Mouse (Mus musculus): ENCODE results near the gene Gm28038. TPM values are rescaled to one million over a fixed set of nuclear protein-coding genes. Genes with fewer than 3 reads are reported as not detected.

Gene Gm28038
- polyA plus RNA-seq, 1 experiment from 2014 or later, result not detected

- no peaks in the 10 kb centered on the region for H3K4me1 ChIP-seq (ENCODE audit: insufficient read depth, low read depth, low read length)
- DNase-seq (ENCODE audit: low spot score), result no peak
- 88% methylated on average over 3 of the region's 3 CpGs for WGBS
Measured at GRCm38 (mm10) chr2:30328791-30329190, 47.9 kb downstream of the Gm28038 start.

GRCm38 (mm10) chr2:30335324-30335723 lies 54.5 kb downstream of the Gm28038 start:
- no peak overlapping the region for H3K4me3 ChIP-seq (ENCODE audit: low read depth, low read length)
- no peak for DNase-seq (ENCODE audit: low spot score)
- H3K9me3 ChIP-seq (ENCODE audit: low read length), result no peaks in the 10 kb centered on the region
- H3K36me3 ChIP-seq (ENCODE audit: insufficient read depth, low read length), result peaks cover 46% of the 10 kb centered on the region; the same call in 1 of the 2 replicates
- WGBS, result 98% methylated on average over 2 of the region's 2 CpGs
- H3K27ac ChIP-seq (ENCODE audit: low read length), result no peak overlapping the region
- no peak overlapping the region for H3K9ac ChIP-seq (replicated peaks; ENCODE audit: low read depth)
- no peak overlapping the region for H3K4me2 ChIP-seq (replicated peaks; ENCODE audit: low read depth, low read length)
- H3K27me3 ChIP-seq (replicated peaks; ENCODE audit: insufficient read depth, low read length), result no peaks in the 10 kb centered on the region
- no peak for ATAC-seq
- TF ChIP-seq CTCF (IDR thresholded peaks at IDR 0.05) (no peak), EP300 (IDR thresholded peaks at IDR 0.05) (no peak)
- H3K4me1 ChIP-seq (ENCODE audit: insufficient read depth, low read depth, low read length), result no peaks in the 10 kb centered on the region

More at GRCm38 (mm10) chr2:30328791-30329190, 47.9 kb downstream of the Gm28038 start:
- no peak for TF ChIP-seq CTCF (IDR thresholded peaks at IDR 0.05)
- no peak for TF ChIP-seq EP300 (IDR thresholded peaks at IDR 0.05)
- Histone ChIP-seq H3K9ac (replicated peaks; ENCODE audit: low read depth) (no peak overlapping the region), H3K4me2 (replicated peaks; ENCODE audit: low read depth, low read length) (no peak overlapping the region), H3K27me3 (replicated peaks; ENCODE audit: insufficient read depth, low read length) (no peaks in the 10 kb centered on the region), H3K9me3 (ENCODE audit: low read length) (no peaks in the 10 kb centered on the region), H3K27ac (ENCODE audit: low read length) (no peak overlapping the region), H3K36me3 (ENCODE audit: insufficient read depth, low read length) (peaks cover 36% of the 10 kb centered on the region), H3K4me3 (ENCODE audit: low read depth, low read length) (no peak overlapping the region)
- ATAC-seq, result no peak

DNA sequence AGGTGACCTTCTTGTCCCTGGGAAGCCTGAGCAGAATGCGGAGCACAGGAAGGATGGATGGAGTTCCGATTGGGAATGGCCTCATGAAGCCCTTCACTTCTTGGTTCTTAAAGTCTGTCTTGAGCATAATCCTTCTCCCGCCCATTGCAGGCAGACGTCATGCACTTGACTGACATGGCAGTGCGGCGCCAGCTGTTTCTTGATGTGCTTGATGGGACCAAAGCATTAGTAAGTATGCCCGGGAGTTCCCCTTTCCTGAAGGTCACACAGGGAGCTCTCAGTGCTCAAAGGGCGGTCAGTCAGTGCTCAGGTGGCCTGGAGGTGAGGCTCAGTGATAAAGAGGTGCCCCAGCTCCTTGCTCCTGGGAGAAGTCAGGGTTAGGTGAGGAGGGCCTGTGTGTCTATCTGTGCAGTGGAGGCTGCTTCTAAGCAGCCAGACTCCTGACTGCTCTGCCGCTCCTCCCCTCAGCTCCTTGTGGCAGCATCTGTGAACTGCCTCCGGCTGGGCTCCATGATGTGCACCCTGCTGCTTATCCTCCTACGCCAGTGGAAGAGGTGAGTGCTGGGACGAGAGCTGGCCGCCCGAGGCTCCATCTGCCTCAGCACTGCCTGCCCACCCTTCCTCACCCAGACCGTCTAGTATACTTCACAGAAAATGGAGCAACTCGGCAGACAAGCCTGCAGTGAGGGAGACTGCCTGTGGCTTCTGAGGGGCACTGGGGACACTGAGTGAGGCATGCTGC lies 55.5 kb downstream of the Gm28038 start:
- H3K27ac ChIP-seq (ENCODE audit: low read length), result no peak overlapping the region

GRCm38 (mm10) chr2:30337179-30337578 lies 56.3 kb downstream of the Gm28038 start:
- no peaks in the 10 kb centered on the region for H3K27me3 ChIP-seq (replicated peaks; ENCODE audit: insufficient read depth, low read length)
- ATAC-seq (no peak), DNase-seq (ENCODE audit: low spot score) (no peak)
- peaks cover 57% of the 10 kb centered on the region; the same call in 1 of the 2 replicates for H3K36me3 ChIP-seq (ENCODE audit: insufficient read depth, low read length)
- H3K4me1 ChIP-seq (ENCODE audit: insufficient read depth, low read depth, low read length), result no peaks in the 10 kb centered on the region
- TF ChIP-seq EP300 (IDR thresholded peaks at IDR 0.05), result no peak
- TF ChIP-seq CTCF (IDR thresholded peaks at IDR 0.05), result no peak
- WGBS, result 60% methylated on average over 12 of the region's 12 CpGs
- H3K9ac ChIP-seq (replicated peaks; ENCODE audit: low read depth), result no peak overlapping the region
- no peak overlapping the region for H3K4me3 ChIP-seq (ENCODE audit: low read depth, low read length)
- no peaks in the 10 kb centered on the region for H3K9me3 ChIP-seq (ENCODE audit: low read length)
- H3K4me2 ChIP-seq (replicated peaks; ENCODE audit: low read depth, low read length), result no peak overlapping the region
- H3K27ac ChIP-seq (ENCODE audit: low read length), result no peak overlapping the region

More for the DNA sequence above, 55.5 kb downstream of the Gm28038 start:
- 81% methylated on average over 16 of the region's 16 CpGs for WGBS
- no peak for ATAC-seq
- H3K9ac ChIP-seq (replicated peaks; ENCODE audit: low read depth), result no peak overlapping the region
- DNase-seq (ENCODE audit: low spot score), result no peak
- TF ChIP-seq EP300 (IDR thresholded peaks at IDR 0.05), result no peak
- TF ChIP-seq CTCF (IDR thresholded peaks at IDR 0.05), result no peak
- H3K4me2 ChIP-seq (replicated peaks; ENCODE audit: low read depth, low read length), result no peak overlapping the region
- no peak overlapping the region for H3K4me3 ChIP-seq (ENCODE audit: low read depth, low read length)
- no peaks in the 10 kb centered on the region for H3K27me3 ChIP-seq (replicated peaks; ENCODE audit: insufficient read depth, low read length)
- H3K36me3 ChIP-seq (ENCODE audit: insufficient read depth, low read length), result peaks cover 49% of the 10 kb centered on the region; the same call in 1 of the 2 replicates
- H3K4me1 ChIP-seq (ENCODE audit: insufficient read depth, low read depth, low read length), result no peaks in the 10 kb centered on the region
- no peaks in the 10 kb centered on the region for H3K9me3 ChIP-seq (ENCODE audit: low read length)

- Histone ChIP-seq H3K27me3 (replicated peaks; ENCODE audit: insufficient read depth, low read length) (no peaks in the 10 kb centered on the region), H3K9me3 (ENCODE audit: low read length) (no peaks in the 10 kb centered on the region), H3K36me3 (ENCODE audit: insufficient read depth, low read length) (peaks cover 38% of the 10 kb centered on the region; the same call in 1 of the 2 replicates), H3K4me3 (ENCODE audit: low read depth, low read length) (no peak overlapping the region), H3K4me1 (ENCODE audit: insufficient read depth, low read depth, low read length) (no peaks in the 10 kb centered on the region), H3K9ac (replicated peaks; ENCODE audit: low read depth) (no peak overlapping the region), H3K27ac (ENCODE audit: low read length) (no peak overlapping the region), H3K4me2 (replicated peaks; ENCODE audit: low read depth, low read length) (no peak overlapping the region)
- 90% methylated on average over 3 of the region's 3 CpGs for WGBS
- no peak for DNase-seq (ENCODE audit: low spot score)
- ATAC-seq, result no peak
- no peak for TF ChIP-seq CTCF (IDR thresholded peaks at IDR 0.05)
- no peak for TF ChIP-seq EP300 (IDR thresholded peaks at IDR 0.05)
Measured at GRCm38 (mm10) chr2:30342061-30342460, 61.2 kb downstream of the Gm28038 start.

DNA sequence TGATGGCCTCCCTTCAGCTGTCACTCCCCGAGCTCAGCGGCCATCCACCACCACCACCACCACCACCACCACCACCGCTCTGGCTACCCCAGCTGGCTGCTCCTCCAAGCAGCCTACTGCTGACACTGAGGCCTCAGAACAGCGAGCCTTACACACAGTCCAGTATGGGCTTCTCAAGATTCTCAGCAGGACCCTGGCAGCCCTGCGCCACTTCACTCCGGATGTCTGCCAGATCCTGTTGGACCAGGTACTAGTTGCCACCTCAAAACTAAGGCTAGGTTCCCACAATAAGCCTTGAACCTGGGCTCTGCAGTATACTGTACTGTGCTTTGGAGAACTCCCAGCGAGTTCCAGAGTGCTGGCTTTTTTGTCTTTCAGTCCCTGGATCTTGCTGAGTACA lies 61.7 kb downstream of the Gm28038 start:
- H3K4me2 ChIP-seq (replicated peaks; ENCODE audit: low read depth, low read length), result no peak overlapping the region
- WGBS, result 88% methylated on average over 7 of the region's 7 CpGs
- H3K36me3 ChIP-seq (ENCODE audit: insufficient read depth, low read length), result peaks cover 35% of the 10 kb centered on the region; the same call in 1 of the 2 replicates
- H3K4me1 ChIP-seq (ENCODE audit: insufficient read depth, low read depth, low read length), result no peaks in the 10 kb centered on the region
- no peak overlapping the region for H3K4me3 ChIP-seq (ENCODE audit: low read depth, low read length)
- H3K9me3 ChIP-seq (ENCODE audit: low read length), result no peaks in the 10 kb centered on the region
- no peaks in the 10 kb centered on the region for H3K27me3 ChIP-seq (replicated peaks; ENCODE audit: insufficient read depth, low read length)
- H3K27ac ChIP-seq (ENCODE audit: low read length), result no peak overlapping the region
- H3K9ac ChIP-seq (replicated peaks; ENCODE audit: low read depth), result no peak overlapping the region
- TF ChIP-seq CTCF (IDR thresholded peaks at IDR 0.05), result no peak
- no peak for TF ChIP-seq EP300 (IDR thresholded peaks at IDR 0.05)
- DNase-seq (ENCODE audit: low spot score), result no peak
- no peak for ATAC-seq

Data from lung, postnatal 0 days (tissue).